Mouse (Mus musculus) kidney, adult 2 months (tissue): ENCODE data around the gene Srgap2. TPM values are rescaled to one million over a fixed set of nuclear protein-coding genes. Genes with fewer than 3 reads are reported as not detected.

Experiments
- DNase-seq: peaks from one replicate; pipeline ENCODE4 v3.0.0; 2021
- H3K27ac ChIP-seq: fragments of 200-500 bp; 2 replicates; pipeline ENCODE4 v1.5.1; 2012; ENCODE audit warnings: low read depth, low read length, control low read depth, inconsistent platforms; ENCODE audit not compliant: insufficient read depth
- H3K27me3 ChIP-seq: fragments of 200-500 bp; replicated peaks from 2 replicates; pipeline ENCODE4 v1.6.1; 2012; ENCODE audit warnings: mild to moderate bottlenecking, moderate library complexity, low read length, inconsistent platforms; ENCODE audit not compliant: control insufficient read depth, insufficient read depth
- H3K36me3 ChIP-seq: fragments of 200-500 bp; 2 replicates; pipeline ENCODE4 v1.6.1; 2012; ENCODE audit warnings: mild to moderate bottlenecking, moderate library complexity, low read length, inconsistent platforms; ENCODE audit not compliant: control insufficient read depth, insufficient read depth
- H3K4me1 ChIP-seq: fragments of 200-500 bp; 2 replicates; pipeline ENCODE4 v1.6.1; 2011; ENCODE audit warnings: low read length; ENCODE audit not compliant: control insufficient read depth, insufficient read depth
- H3K4me3 ChIP-seq: fragments of 200-500 bp; 2 replicates; pipeline ENCODE4 v1.5.1; 2011; ENCODE audit warnings: mild to moderate bottlenecking, low read depth, low read length, control low read depth; ENCODE audit not compliant: insufficient read depth
- CTCF ChIP-seq: fragments of 200-500 bp; conservative IDR thresholded peaks from 2 replicates; pipeline ENCODE4 v1.5.1; 2011; ENCODE audit warnings: low read depth, mild to moderate bottlenecking, control low read depth, low read length, moderate library complexity, mixed read lengths; ENCODE audit not compliant: insufficient read depth, insufficient read length
- POLR2A ChIP-seq: fragments of 200-500 bp; IDR thresholded peaks from one replicate; pipeline ENCODE4 v1.6.1; 2011; ENCODE audit warnings: low read depth, low read length, control low read depth
- WGBS: fragments of 180-500 bp; shearing (Covaris S2); methylation state at CpG from one replicate; pipeline ENCODE4 v1.1.7; 2018; 5-methylcytosine and 5-hydroxymethylcytosine counted together
- polyA plus RNA-seq: library from polyadenylated mRNA; depleted of rRNA; stranded (reverse); fragments of >200 nt; gene quantifications from 2 replicates; pipeline ENCODE4 v1.2.3, GENCODE M21; 2012

The Srgap2 gene
- polyA plus RNA-seq, 1 experiment, result 13.0 TPM

DNA sequence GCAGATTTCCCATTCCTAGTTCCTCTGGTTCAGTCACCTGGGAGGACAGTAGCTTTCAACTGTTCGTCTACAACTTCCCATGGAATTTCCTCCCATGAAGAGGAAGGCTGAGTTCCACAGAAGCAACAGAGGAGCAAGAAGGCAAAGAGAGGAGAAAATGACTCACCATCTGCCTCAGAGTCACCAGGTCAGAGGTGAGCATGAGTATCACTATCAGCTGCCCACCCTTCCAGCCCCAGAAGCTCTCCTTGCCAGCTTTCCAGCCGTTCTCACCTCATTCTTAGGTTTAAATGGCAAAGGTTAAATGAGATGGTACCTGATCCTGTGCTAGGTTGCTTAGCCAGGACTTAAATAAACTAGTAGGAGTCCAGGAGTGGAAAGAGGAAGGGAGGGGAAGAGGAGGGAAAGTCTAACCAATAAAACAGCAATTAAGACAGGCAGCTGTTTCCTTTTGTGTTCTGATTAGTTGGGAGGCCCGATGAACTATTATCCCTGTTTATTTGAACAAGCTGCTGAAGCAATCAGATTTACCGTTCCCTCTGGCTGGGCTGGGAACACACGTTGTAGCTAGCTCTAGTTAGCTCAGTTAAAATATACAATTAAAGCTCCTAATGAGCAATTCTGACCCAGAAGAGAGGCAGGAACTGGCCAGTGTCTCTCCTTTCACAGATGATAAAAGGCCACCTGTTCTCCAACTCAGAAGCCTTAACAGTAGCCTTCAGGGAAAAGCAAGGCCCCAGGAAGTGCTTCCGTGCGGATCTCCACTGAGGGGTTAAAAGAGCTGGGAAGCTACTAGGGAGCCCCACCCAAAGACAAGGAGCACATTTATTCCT lies 148.9 kb downstream of the Srgap2 start:
- H3K27ac ChIP-seq, result no peak overlapping the region
- TF ChIP-seq POLR2A, result no peak
- TF ChIP-seq CTCF, result no peak
- no peak for DNase-seq

GRCm38 (mm10) chr1:131365832-131366231 lies 161.3 kb downstream of the Srgap2 start:
- 77% methylated on average over 1 of the region's 1 CpGs for WGBS
- Histone ChIP-seq H3K27me3 (no peaks in the 10 kb centered on the region), H3K27ac (no peak overlapping the region), H3K4me3 (no peak overlapping the region), H3K36me3 (no peaks in the 10 kb centered on the region), H3K4me1 (no peaks in the 10 kb centered on the region)
- no peak for DNase-seq
- TF ChIP-seq POLR2A, result no peak
- TF ChIP-seq CTCF, result no peak

More for the DNA sequence above, 148.9 kb downstream of the Srgap2 start:
- WGBS, result 39% methylated on average over 7 of the region's 7 CpGs
- H3K36me3 ChIP-seq, result no peaks in the 10 kb centered on the region
- no peak overlapping the region for H3K4me3 ChIP-seq
- H3K27me3 ChIP-seq, result no peaks in the 10 kb centered on the region
- no peaks in the 10 kb centered on the region for H3K4me1 ChIP-seq

- H3K27ac ChIP-seq, result no peak overlapping the region
- DNase-seq, result no peak
- WGBS, result 87% methylated on average over 3 of the region's 3 CpGs
Measured at GRCm38 (mm10) chr1:131364432-131364831, 162.7 kb downstream of the Srgap2 start.

DNA sequence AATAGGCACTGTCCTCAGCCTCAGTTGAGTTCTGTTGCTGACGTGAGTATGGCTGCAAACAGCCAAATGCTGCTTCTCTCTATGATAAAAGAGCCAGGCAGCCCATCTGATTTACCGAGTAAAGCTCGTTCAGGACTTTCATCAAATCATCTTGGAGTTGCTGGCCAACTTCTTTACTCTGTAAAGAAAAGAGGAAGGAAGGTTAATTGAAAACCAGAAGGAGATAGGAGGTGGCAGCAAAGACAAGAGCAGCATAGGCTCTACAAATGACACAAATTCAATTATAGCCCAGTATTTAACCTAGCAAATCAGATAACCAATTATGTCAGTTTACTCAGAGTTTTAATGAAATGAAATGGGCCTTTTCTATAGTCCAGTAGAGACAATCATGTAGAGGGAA lies 163.3 kb downstream of the Srgap2 start:
- no peak for DNase-seq
- H3K36me3 ChIP-seq, result no peaks in the 10 kb centered on the region
- no peaks in the 10 kb centered on the region for H3K4me1 ChIP-seq
- no peak for TF ChIP-seq CTCF
- no peak for TF ChIP-seq POLR2A
- no peaks in the 10 kb centered on the region for H3K27me3 ChIP-seq
- H3K4me3 ChIP-seq, result no peak overlapping the region
- WGBS, result 71% methylated on average over 3 of the region's 3 CpGs
- H3K27ac ChIP-seq, result no peak overlapping the region

More at GRCm38 (mm10) chr1:131364432-131364831, 162.7 kb downstream of the Srgap2 start:
- H3K4me3 ChIP-seq, result no peak overlapping the region
- no peaks in the 10 kb centered on the region for H3K4me1 ChIP-seq
- H3K27me3 ChIP-seq, result no peaks in the 10 kb centered on the region
- TF ChIP-seq CTCF (no peak), POLR2A (no peak)
- H3K36me3 ChIP-seq, result no peaks in the 10 kb centered on the region

GRCm38 (mm10) chr1:131362089-131362488 lies 165.1 kb downstream of the Srgap2 start:
- Histone ChIP-seq H3K27ac (no peak overlapping the region), H3K4me1 (no peaks in the 10 kb centered on the region), H3K4me3 (no peak overlapping the region), H3K36me3 (no peaks in the 10 kb centered on the region), H3K27me3 (no peaks in the 10 kb centered on the region)
- WGBS, result 89% methylated on average over 2 of the region's 2 CpGs
- DNase-seq, result peak; percentile 34
- TF ChIP-seq CTCF (peak; percentile 35; the same call in 1 of the 2 replicates), POLR2A (no peak)

DNA sequence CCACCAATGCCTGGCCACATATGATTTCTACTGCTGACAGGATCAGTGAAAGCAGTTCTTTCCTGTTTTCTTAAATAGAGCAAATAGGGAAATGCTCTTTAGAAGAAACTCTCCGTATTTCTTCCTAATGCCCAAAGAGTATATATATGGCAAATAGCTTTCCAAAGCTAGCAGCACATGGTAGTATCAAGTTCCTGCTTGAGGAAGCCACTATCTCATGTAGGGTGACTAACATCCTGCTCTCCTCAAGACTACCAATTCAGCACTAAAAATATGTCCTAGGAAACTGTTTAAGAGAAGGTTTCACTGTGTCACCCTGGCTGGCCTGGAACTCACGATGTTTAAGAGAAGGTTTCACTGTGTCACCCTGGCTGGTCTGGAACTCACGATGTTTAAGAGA lies 166.4 kb downstream of the Srgap2 start:
- Histone ChIP-seq H3K27ac (no peak overlapping the region), H3K4me3 (no peak overlapping the region), H3K27me3 (no peaks in the 10 kb centered on the region), H3K4me1 (no peaks in the 10 kb centered on the region), H3K36me3 (peaks cover 2% of the 10 kb centered on the region; the same call in 1 of the 2 replicates)
- DNase-seq, result no peak
- TF ChIP-seq POLR2A, result no peak
- 82% methylated on average over 3 of the region's 3 CpGs for WGBS

DNA sequence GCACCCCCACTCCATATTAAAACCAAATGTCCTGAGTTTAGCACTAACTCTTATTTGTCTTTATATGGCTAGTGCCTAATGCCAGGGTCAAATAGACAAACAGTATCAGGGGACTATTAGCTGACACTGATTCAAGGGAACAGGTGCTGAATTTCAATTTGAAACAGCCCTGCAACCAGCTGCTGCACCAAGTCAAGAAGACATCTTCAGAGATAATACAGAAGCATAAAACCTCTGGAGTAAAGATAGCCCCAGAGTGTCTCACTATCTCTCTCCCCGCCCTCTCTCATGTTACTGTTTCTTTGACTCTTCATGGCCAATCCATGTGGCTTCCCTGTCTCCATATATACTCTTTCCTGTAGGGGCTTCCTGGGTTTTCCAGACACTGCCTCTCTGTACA lies 167.5 kb downstream of the Srgap2 start:
- TF ChIP-seq CTCF (no peak), POLR2A (no peak)
- no peak for DNase-seq
- no peak overlapping the region for H3K4me3 ChIP-seq
- H3K27me3 ChIP-seq, result no peaks in the 10 kb centered on the region
- H3K36me3 ChIP-seq, result peaks cover 5% of the 10 kb centered on the region
- H3K27ac ChIP-seq, result no peak overlapping the region
- no peaks in the 10 kb centered on the region for H3K4me1 ChIP-seq
- 96% methylated on average over 1 of the region's 1 CpGs for WGBS
